34 mouse cellular contexts compared by ENCODE assay signal in genomic region chr5:143339603-143340002, GRCm38 (mm10). TPM values are rescaled to one million over a fixed set of nuclear protein-coding genes. Genes with fewer than 3 reads are reported as not detected.
"Had no signal": no experiment of that assay in that cellular context is flagged by ENCODE, and none has a peak within 500 bp of the region (broad histone marks: within the 10 kb centered on the region; RNA-seq: fewer than 3 reads in every experiment).

No protein-coding gene starts in this region.

- H3K9me3 ChIP-seq: limb, embryonic 10.5 days; limb, embryonic 12.5 days; limb, embryonic 13.5 days; limb, embryonic 15.5 days; liver, embryonic 13.5 days; liver, embryonic 15.5 days; lung, embryonic 15.5 days; midbrain, embryonic 12.5 days; midbrain, embryonic 13.5 days; midbrain, embryonic 15.5 days; neural tube, embryonic 12.5 days had no signal

- H3K4me3 ChIP-seq: limb, embryonic 10.5 days; limb, embryonic 12.5 days; limb, embryonic 13.5 days; limb, embryonic 15.5 days; liver, embryonic 12.5 days; liver, embryonic 13.5 days; liver, embryonic 15.5 days; lung, embryonic 15.5 days; megakaryocyte, embryonic 14.5 days; midbrain, embryonic 10.5 days; midbrain, embryonic 12.5 days; midbrain, embryonic 13.5 days; midbrain, embryonic 15.5 days; myocyte; neural tube, embryonic 12.5 days had no signal

- DNase-seq: left cerebral cortex, postnatal 4 days; liver; liver, embryonic 13.5 days; liver, postnatal 0 days; lung, adult 18-20 months; lung, adult 2 months; lung, embryonic 14.5 days; lung, postnatal 10 days; lung, postnatal 14 days; lung, postnatal 36 days; lung, postnatal 4 days; midbrain, embryonic 14.5 days had no signal

- ATAC-seq: liver, embryonic 12.5 days; liver, postnatal 0 days; lung, postnatal 0 days; midbrain, embryonic 13.5 days; midbrain, embryonic 15.5 days; midbrain, embryonic 16.5 days had no signal

- H3K36me3 ChIP-seq: limb, embryonic 10.5 days; limb, embryonic 12.5 days; limb, embryonic 13.5 days; limb, embryonic 15.5 days; liver, embryonic 12.5 days; liver, embryonic 13.5 days; liver, embryonic 15.5 days; lung, embryonic 15.5 days; midbrain, embryonic 10.5 days; midbrain, embryonic 12.5 days; midbrain, embryonic 13.5 days; midbrain, embryonic 15.5 days; neural tube, embryonic 12.5 days had no signal

- H3K4me1 ChIP-seq: limb, embryonic 10.5 days; limb, embryonic 12.5 days; limb, embryonic 13.5 days; limb, embryonic 15.5 days; liver, embryonic 12.5 days; liver, embryonic 13.5 days; liver, embryonic 15.5 days; lung, embryonic 15.5 days; midbrain, embryonic 12.5 days; midbrain, embryonic 13.5 days; midbrain, embryonic 15.5 days; neural tube, embryonic 12.5 days had no signal

- H3K27me3 ChIP-seq: limb, embryonic 13.5 days; limb, embryonic 15.5 days; midbrain, embryonic 12.5 days; midbrain, embryonic 13.5 days; midbrain, embryonic 15.5 days; neural tube, embryonic 12.5 days had no signal

- H3K27ac ChIP-seq: limb, embryonic 10.5 days; limb, embryonic 12.5 days; limb, embryonic 13.5 days; limb, embryonic 15.5 days; liver, embryonic 12.5 days; liver, embryonic 13.5 days; liver, embryonic 14.5 days; liver, embryonic 15.5 days; lung, embryonic 15.5 days; macrophage; midbrain, embryonic 10.5 days; midbrain, embryonic 12.5 days; midbrain, embryonic 13.5 days; midbrain, embryonic 15.5 days; neural tube, embryonic 12.5 days had no signal

- H3K9ac ChIP-seq: limb, embryonic 12.5 days; limb, embryonic 13.5 days; limb, embryonic 15.5 days; liver, embryonic 12.5 days; liver, embryonic 13.5 days; liver, embryonic 14.5 days; liver, embryonic 15.5 days; liver, postnatal 0 days; lung, embryonic 14.5 days; lung, embryonic 15.5 days; midbrain, embryonic 12.5 days; midbrain, embryonic 13.5 days; midbrain, embryonic 15.5 days; neural tube, embryonic 12.5 days had no signal

- H3K4me2 ChIP-seq: limb, embryonic 12.5 days; limb, embryonic 13.5 days; limb, embryonic 15.5 days; liver, embryonic 11.5 days; liver, embryonic 12.5 days; liver, embryonic 13.5 days; liver, embryonic 15.5 days; lung, embryonic 14.5 days; lung, embryonic 15.5 days; midbrain, embryonic 11.5 days; midbrain, embryonic 12.5 days; midbrain, embryonic 13.5 days; midbrain, embryonic 15.5 days; neural tube, embryonic 12.5 days had no signal

RNA-seq across cellular contexts. Expression of gene Grid2ip, which starts 17.5 kb away (rescaled TPM):
- polyA plus RNA-seq: liver, embryonic 13.5 days; liver, embryonic 15.5 days; liver, embryonic 16.5 days; liver, postnatal 0 days; lung, postnatal 0 days; macrophage; myocyte; neural tube, embryonic 11.5 days had no signal

RNA-seq across cellular contexts. Expression of gene Zfp853, which starts 46.2 kb away (rescaled TPM):
- polyA plus RNA-seq: liver, embryonic 11.5 days; liver, embryonic 12.5 days; liver, embryonic 13.5 days; liver, embryonic 15.5 days; liver, embryonic 16.5 days; liver, postnatal 0 days; lung, embryonic 14.5 days; lung, embryonic 15.5 days; lung, postnatal 0 days; macrophage; midbrain, embryonic 10.5 days; midbrain, embryonic 12.5 days; neural tube, embryonic 11.5 days; neural tube, embryonic 12.5 days had no signal
